Mouse (Mus musculus) 3134 (cell line): ENCODE data around the gene Pdp2.
"Not testable (repeated sequence)": the region's sequence is repeated elsewhere in the genome, so short reads cannot be mapped to it uniquely, and the experiment has no call there.

Experiments
- DNase-seq: peaks from one replicate; pipeline ENCODE4 v3.0.0-alpha.2; 2011; ENCODE audit warnings: low spot score; ENCODE audit not compliant: insufficient read length; ENCODE audit errors: extremely low read depth

Gene Pdp2

GRCm38 (mm10) chr8:104591133-104591834, at the start of gene Pdp2:
Gene Pdp2, plus strand, starts transcription at chr8:104591451.
- peak; percentile 90 for DNase-seq

- DNase-seq = no peak
Measured at GRCm38 (mm10) chr8:104541515-104541880, 49.8 kb upstream of the Pdp2 start.

GRCm38 (mm10) chr8:104542160-104542559, 49.1 kb upstream of the Pdp2 start:
- DNase-seq = no peak

GRCm38 (mm10) chr8:104543440-104544045, 47.7 kb upstream of the Pdp2 start:
- no peak for DNase-seq

GRCm38 (mm10) chr8:104555191-104555590, 36.1 kb upstream of the Pdp2 start:
- DNase-seq = no peak

GRCm38 (mm10) chr8:104557226-104557625, 34.0 kb upstream of the Pdp2 start:
- no peak for DNase-seq

- no peak for DNase-seq
Measured at GRCm38 (mm10) chr8:104560731-104561130, 30.5 kb upstream of the Pdp2 start.

GRCm38 (mm10) chr8:104564633-104565456, 26.4 kb upstream of the Pdp2 start:
- peak; percentile 77 for DNase-seq

GRCm38 (mm10) chr8:104565457-104565798, 25.8 kb upstream of the Pdp2 start:
- no peak for DNase-seq

- DNase-seq = no peak
Measured at GRCm38 (mm10) chr8:104569559-104569958, 21.7 kb upstream of the Pdp2 start.

- peak; percentile 39 for DNase-seq
Measured at GRCm38 (mm10) chr8:104570436-104571343, 20.6 kb upstream of the Pdp2 start.

- DNase-seq = no peak
Measured at GRCm38 (mm10) chr8:104576820-104577219, 14.4 kb upstream of the Pdp2 start.

GRCm38 (mm10) chr8:104577606-104578005, 13.6 kb upstream of the Pdp2 start:
- DNase-seq = not testable (repeated sequence)

- DNase-seq = no peak
Measured at GRCm38 (mm10) chr8:104584522-104584921, 6.7 kb upstream of the Pdp2 start.

- no peak for DNase-seq
Measured at GRCm38 (mm10) chr8:104590284-104590683, 967 bp upstream of the Pdp2 start.

- DNase-seq = no peak
Measured at GRCm38 (mm10) chr8:104591856-104592255, 605 bp downstream of the Pdp2 start.

GRCm38 (mm10) chr8:104592566-104592965, 1.3 kb downstream of the Pdp2 start:
- no peak for DNase-seq

GRCm38 (mm10) chr8:104593536-104594325, 2.5 kb downstream of the Pdp2 start:
- DNase-seq = no peak

- DNase-seq = no peak
Measured at GRCm38 (mm10) chr8:104594611-104595362, 3.5 kb downstream of the Pdp2 start.
